Mouse (Mus musculus): Measurements from ENCODE around the gene Trmt2a.
"Not testable (repeated sequence)": the region's sequence is repeated elsewhere in the genome, so short reads cannot be mapped to it uniquely, and the experiment has no call there.

The Trmt2a gene

DNA sequence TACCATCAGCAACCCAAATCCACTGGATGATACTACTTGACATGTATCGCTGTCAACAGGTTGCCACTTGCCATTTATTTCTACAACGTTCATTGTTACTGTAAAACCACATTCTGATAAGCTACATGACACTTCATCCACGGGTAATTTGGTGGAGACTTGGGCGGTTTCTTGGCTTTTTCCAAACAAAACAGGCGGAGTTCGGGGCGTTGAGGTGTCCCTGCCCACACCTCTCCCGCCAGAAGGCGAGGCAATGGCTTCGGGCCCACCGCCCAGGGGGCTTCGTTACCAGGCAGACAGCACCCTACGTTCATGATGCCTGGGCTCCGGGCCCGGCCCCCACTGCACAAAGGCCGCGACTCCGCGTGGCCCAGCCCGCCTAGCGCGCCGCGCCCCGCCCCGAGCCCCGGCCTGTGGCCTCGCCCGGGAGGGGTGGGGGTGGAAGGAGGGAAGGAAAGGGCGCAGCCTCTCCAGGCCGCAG lies 40.1 kb downstream of the Trmt2a start:
- no peak for DNase-seq (ENCODE audit: low spot score in 2 of 2)

DNA sequence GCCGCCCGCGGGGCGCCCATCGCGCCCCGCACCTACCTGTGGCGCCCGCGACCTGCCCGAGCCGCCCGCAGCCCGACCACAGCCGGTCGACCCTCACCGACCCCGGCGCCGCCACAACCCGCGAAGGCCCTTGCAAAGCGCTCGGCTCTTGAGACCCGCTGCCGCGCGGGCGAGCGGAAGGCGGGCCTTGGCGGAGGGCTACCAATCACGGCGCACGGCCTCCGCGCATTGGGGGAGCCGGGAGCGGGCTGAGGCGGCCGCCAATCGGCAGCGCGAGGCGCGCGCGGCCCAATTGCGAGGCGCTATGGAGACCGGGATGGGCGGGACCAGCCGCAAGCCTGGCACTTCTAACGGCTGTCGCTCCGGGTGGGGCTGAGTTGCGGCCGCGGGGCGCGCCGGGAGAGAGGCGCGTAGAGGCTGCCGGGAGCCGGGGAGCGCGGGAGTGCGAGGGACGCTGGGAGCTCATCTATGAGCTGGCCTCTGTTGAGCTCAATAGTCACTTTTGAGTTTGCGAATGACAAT lies 40.6 kb downstream of the Trmt2a start, which contains the start of gene Dgcr8:
Gene Dgcr8 (minus strand): TSS at position 180 of the 522 bp plus-strand sequence.
- peak; percentile 95 to 98 for DNase-seq (ENCODE audit: low spot score in 2 of 2)

DNA sequence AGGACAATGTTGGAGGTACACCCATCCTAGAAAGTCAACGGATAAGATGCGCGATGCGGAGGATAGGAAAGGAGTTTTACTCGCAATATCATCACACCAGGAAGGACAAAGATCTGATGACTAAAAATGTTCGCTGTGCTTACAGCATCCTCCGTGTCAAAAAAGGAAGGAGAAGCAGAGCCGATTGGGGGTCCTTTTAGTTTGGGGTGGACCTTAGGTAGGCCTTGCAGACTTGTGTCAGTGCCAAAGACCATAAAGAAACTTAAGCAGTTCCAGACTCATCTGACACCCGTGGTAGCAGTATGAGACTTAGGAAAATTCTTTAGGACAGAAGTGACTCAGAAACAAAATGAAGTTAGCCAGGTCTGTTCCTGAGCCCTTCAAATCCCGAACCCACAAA lies 41.1 kb downstream of the Trmt2a start:
- DNase-seq (ENCODE audit: low spot score in 2 of 2) = not testable (repeated sequence)
